Mouse (Mus musculus) cerebellum, postnatal 14 days (tissue): ENCODE measurements around the gene Zfp536.
"Not testable (repeated sequence)": the region's sequence is repeated elsewhere in the genome, so short reads cannot be mapped to it uniquely, and the experiment has no call there.

Source experiments
- DNase-seq, 2 experiments: peaks; one replicate each; pipeline ENCODE4 v3.0.0; 2021; ENCODE audit warnings: mixed read lengths in 2 of 2

Zfp536 gene

DNA sequence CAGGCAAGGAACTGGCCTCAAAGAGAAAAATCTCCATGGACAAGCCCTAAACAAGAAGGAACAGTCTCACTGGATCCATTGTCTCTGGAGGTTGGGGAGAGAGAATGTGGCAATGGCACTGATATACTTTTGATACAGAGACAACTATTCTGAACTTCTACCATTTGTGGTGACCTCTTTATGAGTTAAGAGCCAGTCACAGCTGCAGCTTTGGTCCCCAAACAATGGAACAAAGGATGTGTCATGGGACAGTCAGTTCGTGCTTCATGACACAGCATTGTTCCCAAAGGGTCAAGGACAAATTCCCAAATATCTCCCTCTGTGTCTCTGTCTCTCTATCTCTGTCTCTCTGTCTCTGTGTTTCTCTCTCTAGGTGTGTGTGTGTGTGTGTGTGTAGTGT is 20.4 kb downstream of the Zfp536 start:
- DNase-seq, result no peak

GRCm38 (mm10) chr7:37746133-37746761 is 27.2 kb downstream of the Zfp536 start:
- DNase-seq, result peak in 1 of 2 experiments; percentile 31

- DNase-seq, result no peak
Measured at GRCm38 (mm10) chr7:37743350-37743749, 30.1 kb downstream of the Zfp536 start.

- DNase-seq, result no peak
Measured at GRCm38 (mm10) chr7:37737191-37737590, 36.2 kb downstream of the Zfp536 start.

GRCm38 (mm10) chr7:37736413-37736720 is 37.1 kb downstream of the Zfp536 start:
- no peak for DNase-seq

GRCm38 (mm10) chr7:37735707-37736412 is 37.6 kb downstream of the Zfp536 start:
- DNase-seq, result no peak

- DNase-seq, result no peak
Measured at GRCm38 (mm10) chr7:37735101-37735500, 38.3 kb downstream of the Zfp536 start.

DNA sequence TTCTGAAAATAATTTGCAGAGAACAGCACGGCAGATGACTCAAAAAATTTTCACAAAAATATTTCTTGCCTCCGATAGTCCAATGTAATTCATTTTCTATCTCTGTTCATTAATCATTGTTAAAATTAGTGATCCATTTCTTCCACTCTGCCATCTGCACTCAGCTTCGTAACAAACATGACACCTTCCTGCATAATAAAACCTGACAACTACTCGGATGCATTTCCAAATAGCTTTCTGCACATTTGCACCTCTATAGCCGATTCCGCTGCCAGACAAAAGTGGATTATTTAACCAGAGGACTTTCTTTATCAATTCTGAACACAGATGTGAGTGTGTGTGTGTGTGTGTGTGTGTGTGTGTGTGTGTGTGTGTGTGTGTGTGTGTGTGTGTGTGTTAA is 38.9 kb downstream of the Zfp536 start:
- no peak for DNase-seq

GRCm38 (mm10) chr7:37733996-37734395 is 39.4 kb downstream of the Zfp536 start:
- no peak for DNase-seq

GRCm38 (mm10) chr7:37732741-37733140 is 40.7 kb downstream of the Zfp536 start:
- no peak for DNase-seq

DNA sequence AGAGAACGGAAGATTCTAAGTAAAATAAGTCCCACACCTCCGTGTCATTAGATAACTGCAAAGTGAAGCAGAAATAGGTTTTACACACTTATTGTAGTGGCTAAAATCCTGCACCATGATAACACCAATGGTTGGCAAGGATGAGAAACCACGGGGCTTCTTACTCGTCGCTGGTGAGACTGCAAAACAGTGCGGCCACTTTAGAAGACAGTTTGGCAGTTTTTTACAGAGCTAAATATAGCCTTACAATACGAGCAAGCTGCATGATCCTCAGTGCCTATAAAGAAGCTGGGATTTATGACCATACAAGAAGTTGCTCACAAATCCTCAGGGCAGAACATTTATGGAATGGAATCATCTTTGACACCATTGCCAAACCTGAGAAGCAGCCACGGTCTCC is 45.7 kb downstream of the Zfp536 start:
- no peak for DNase-seq

GRCm38 (mm10) chr7:37724002-37724790 is 49.2 kb downstream of the Zfp536 start:
- no peak for DNase-seq

- DNase-seq, result no peak
Measured at GRCm38 (mm10) chr7:37723191-37723592, 50.2 kb downstream of the Zfp536 start.

- peak; percentile 49 to 54 for DNase-seq
Measured at GRCm38 (mm10) chr7:37721676-37722075, 51.8 kb downstream of the Zfp536 start.

DNA sequence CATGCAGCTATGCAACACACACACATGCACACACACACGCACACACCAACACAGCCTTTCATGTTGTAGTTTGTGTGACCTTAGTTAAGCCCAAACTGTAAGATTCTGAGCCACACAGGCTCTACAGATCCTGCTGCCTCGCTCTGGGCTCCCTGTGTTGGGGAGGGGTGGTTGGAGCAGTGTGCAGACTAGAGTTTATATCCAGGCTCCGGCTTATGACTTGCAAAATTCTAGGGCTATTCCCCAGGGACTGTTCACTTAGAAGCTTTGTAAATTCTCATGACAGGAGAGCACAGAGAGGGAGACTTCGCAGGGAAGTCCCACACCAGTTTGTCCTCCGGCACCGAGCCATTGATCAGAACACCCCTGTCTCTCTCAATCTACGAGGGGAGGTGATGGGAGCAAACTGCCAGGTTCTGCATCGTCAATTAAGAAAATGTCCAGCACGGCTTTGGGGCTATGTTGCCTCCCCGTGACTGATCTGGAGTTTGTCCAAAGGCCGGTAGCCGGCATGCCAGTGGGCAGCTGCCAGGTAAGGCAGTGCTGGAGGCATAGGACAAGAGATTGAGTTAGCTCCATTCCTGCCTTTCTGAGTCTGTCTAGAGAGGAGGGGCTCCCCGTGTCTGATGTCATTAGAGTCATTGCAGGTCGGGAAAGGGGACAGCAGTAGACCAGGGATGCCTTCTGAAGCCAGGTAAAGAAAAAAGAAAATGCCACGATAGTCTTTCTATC is 54.6 kb downstream of the Zfp536 start:
- DNase-seq, result peak; percentile 67 to 68

DNA sequence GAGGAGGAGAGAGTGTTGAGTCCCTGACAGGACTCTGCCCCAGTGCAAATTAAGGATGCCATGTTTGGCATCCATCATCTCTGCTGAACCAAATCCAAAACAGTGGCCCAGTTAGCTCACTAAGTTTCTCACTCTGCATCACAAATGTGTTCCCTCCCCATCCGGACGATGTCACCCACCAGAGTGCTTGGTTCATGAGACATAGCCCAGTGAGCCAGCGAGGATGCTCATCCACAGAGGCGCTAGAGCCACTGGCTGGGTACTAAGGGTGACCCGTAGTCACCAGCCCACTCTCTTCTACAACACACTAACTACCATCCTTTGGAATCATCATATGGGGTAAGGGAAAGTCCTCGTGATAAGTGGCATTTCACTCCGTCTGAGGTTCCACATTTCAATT is 56.4 kb downstream of the Zfp536 start:
- no peak for DNase-seq

GRCm38 (mm10) chr7:37716626-37717025 is 56.8 kb downstream of the Zfp536 start:
- DNase-seq, result peak in 1 of 2 experiments; percentile 49

DNA sequence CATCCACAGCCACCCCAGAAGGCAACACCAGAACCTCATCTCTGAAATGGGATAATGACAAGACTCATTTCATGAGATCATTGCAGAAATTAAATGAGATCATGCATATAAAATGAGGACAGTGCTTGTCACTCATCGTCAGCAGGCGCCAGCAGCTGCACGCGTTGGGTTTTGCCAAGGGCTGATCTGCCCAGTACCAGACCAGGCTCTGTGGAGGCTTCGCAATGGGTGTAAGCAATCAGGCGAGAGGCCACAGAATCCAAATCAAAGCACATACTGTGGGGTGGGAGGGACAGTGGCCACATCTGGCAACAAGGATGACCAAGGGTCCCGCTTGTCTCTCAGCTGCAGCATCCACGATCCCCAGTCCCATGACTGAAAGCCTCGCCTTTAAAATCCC is 69.0 kb downstream of the Zfp536 start:
- peak in 1 of 2 experiments; percentile 20 for DNase-seq

DNA sequence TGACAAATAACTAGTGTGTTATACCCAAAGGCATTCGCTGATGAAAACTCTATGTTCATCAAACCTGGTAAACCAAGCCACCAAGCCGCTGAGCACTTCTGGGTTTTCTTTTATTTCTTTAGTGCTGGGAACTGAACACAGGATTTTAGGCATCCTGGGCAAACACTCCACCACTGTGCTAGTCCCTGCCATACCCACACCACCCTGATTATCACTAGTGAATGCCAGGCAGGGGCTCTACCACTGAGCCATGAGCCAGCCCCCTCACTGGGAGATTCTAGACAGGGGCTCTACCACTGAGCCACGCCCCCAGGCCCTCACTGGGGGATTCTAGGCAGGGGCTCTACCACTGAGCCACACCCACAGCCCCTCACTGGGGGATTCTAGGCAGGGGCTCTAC is 76.1 kb downstream of the Zfp536 start:
- DNase-seq, result not testable (repeated sequence)

GRCm38 (mm10) chr7:37695066-37695465 is 78.4 kb downstream of the Zfp536 start:
- no peak for DNase-seq

GRCm38 (mm10) chr7:37690606-37691005 is 82.8 kb downstream of the Zfp536 start:
- peak in 1 of 2 experiments; percentile 40 for DNase-seq

DNA sequence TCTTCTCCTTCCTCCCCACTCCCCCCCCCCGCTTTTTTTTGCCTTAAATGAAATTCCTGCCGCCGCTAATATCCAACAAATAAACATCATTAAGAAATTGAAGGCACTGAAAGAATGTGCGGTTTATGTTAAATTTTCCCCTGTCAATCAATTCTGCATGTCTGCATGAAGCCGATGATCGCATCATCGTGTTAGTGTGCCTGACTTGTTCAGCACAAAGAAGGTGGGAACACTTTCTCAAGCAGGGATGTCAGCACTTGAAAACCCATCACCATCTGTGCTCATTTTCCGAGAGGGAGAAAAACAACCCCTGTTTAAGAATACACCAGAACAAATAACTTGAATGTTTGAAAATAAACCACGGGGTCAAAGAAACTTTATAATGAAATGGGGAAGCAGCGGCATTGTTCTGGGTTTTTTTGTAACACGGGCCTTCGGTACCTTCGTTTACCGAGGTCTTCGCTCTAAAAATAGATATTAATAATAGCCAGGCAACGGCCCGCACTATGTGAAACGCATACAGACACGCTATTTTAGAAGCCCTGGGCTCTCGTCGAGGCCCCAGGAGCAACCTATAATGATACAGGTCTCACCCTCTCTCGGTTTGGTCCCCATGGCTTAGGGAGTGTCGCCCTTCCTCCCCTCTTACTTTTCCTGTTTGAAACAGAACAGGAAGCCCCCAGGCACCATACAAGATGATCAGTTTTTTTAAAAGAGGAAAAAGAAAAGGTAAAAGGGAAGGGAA is 83.7 kb downstream of the Zfp536 start:
- DNase-seq, result peak; percentile 55 to 67
